Mouse (Mus musculus) liver, postnatal 0 days (tissue): ENCODE measurements around the gene Pitpnm3. TPM values are rescaled to one million over a fixed set of nuclear protein-coding genes. Genes with fewer than 3 reads are reported as not detected.

Experiments
- ATAC-seq: fragments of 200-750 bp; cut with Nextera tagmentation; 2 replicates; pipeline ENCODE4 v1.8.0; 2017; ENCODE audit warnings: mild to moderate bottlenecking, moderate library complexity
- DNase-seq: peaks from one replicate; pipeline ENCODE4 v3.0.0-alpha.2; 2016
- H3K27ac ChIP-seq: fragments of 300-500 bp; sonication (generic); 2 replicates; pipeline ENCODE4 v1.5.1; 2014; ENCODE audit warnings: antibody characterized with exemption, moderate library complexity, mild to moderate bottlenecking, low read depth
- H3K27me3 ChIP-seq: fragments of 300-500 bp; sonication (generic); 2 replicates; pipeline ENCODE4 v1.6.1; 2014; ENCODE audit warnings: low read length, control low read depth, mixed read lengths; ENCODE audit not compliant: insufficient read depth
- H3K36me3 ChIP-seq: fragments of 300-500 bp; sonication (generic); replicated peaks from 2 replicates; pipeline ENCODE4 v1.6.1; 2014; ENCODE audit warnings: mild to moderate bottlenecking, control low read depth, low read length, moderate library complexity, mixed read lengths; ENCODE audit not compliant: insufficient read depth
- H3K4me1 ChIP-seq: fragments of 300-500 bp; sonication (generic); 2 replicates; pipeline ENCODE4 v1.6.1; 2014; ENCODE audit warnings: antibody characterized with exemption, mild to moderate bottlenecking, control low read depth; ENCODE audit not compliant: insufficient read depth
- H3K4me2 ChIP-seq: fragments of 300-500 bp; sonication (generic); 2 replicates; pipeline ENCODE4 v1.6.1; 2014; ENCODE audit warnings: low read depth, mild to moderate bottlenecking, low read length, moderate library complexity, mixed read lengths
- H3K4me3 ChIP-seq: fragments of 300-500 bp; sonication (generic); 2 replicates; pipeline ENCODE4 v1.5.1; 2014; ENCODE audit warnings: low read depth, low read length
- H3K9ac ChIP-seq: fragments of 300-500 bp; sonication (generic); replicated peaks from 2 replicates; pipeline ENCODE4 v1.6.1; 2014; ENCODE audit warnings: mild to moderate bottlenecking, moderate library complexity
- H3K9me3 ChIP-seq: fragments of 300-500 bp; sonication (generic); 2 replicates; pipeline ENCODE4 v1.6.1; 2016; ENCODE audit warnings: mild to moderate bottlenecking, control low read depth, low read length, mixed read lengths
- CTCF ChIP-seq: sonication (generic); IDR thresholded peaks from 2 replicates; pipeline ENCODE4 v1.5.1; 2016; ENCODE audit warnings: antibody characterized with exemption, low read depth
- EP300 ChIP-seq: IDR thresholded peaks from 2 replicates; pipeline ENCODE4 v1.6.1; 2016; ENCODE audit warnings: antibody characterized with exemption, low read depth, mild to moderate bottlenecking
- WGBS: fragments of 180-500 bp; shearing (Covaris S2); extraction: QIAGEN DNeasy Blood & Tissue Kit; methylation state at CpG from one replicate; pipeline ENCODE4 v1.1.7; 2014; ENCODE audit not compliant: insufficient replicate concordance; 5-methylcytosine and 5-hydroxymethylcytosine counted together
- polyA plus RNA-seq: library from polyadenylated mRNA; unstranded; fragments of >200 nt; fragmentation: Nextera tagmentation; extraction: Ambion mirVana; gene quantifications from 2 replicates; pipeline ENCODE4 v1.2.1, GENCODE M21; 2015

The Pitpnm3 gene
- polyA plus RNA-seq, 1 experiment from 2014 or later: not detected

DNA sequence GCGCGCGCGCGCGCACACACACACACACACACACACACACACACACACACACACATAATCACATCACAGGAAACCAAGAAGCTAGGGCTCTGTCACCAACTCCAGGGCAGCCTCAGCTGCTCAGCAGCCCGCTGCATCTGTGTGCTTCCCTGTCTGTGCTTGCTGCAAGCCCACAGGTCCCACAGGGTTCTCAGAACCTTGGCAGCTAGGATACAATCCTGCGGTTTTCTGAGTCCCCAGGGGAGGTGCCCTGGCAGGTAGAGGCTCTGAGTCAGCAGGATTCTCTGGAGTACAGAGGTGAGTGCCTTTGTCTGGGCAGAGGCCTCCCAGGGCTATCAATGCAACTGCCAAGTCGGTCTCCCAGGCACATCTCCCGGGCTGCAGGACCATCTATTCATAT is 7.3 kb upstream of the Pitpnm3 start:
- H3K9ac ChIP-seq: no peak overlapping the region
- 38% methylated on average over 4 of the region's 10 CpGs for WGBS
- no peak for DNase-seq
- H3K9me3 ChIP-seq: no peaks in the 10 kb centered on the region
- no peak for ATAC-seq
- no peak overlapping the region for H3K27ac ChIP-seq
- TF ChIP-seq EP300: no peak
- peaks cover 6% of the 10 kb centered on the region; the same call in 1 of the 2 replicates for H3K4me1 ChIP-seq
- no peak overlapping the region for H3K4me3 ChIP-seq
- no peaks in the 10 kb centered on the region for H3K27me3 ChIP-seq
- H3K36me3 ChIP-seq: no peaks in the 10 kb centered on the region
- no peak overlapping the region for H3K4me2 ChIP-seq

DNA sequence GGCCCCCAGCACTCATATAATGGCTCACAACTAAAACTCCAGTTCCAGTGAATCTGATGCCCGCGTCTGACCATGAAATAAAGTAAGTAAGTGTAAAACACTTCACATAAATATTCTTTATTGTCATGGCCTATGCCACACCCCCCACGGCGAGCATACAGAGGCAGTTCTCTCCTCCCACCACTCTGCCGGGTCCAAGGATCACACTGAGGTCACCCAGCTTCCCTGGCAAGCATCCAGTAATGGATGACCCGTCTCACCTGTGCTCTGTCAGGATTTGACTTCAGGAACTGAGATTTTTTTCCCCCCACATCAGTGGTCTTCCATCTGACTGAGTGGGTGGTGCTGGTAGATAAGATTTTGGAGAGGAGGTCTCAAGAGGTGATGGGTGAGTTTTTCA is 4.6 kb upstream of the Pitpnm3 start:
- WGBS: 59% methylated on average over 6 of the region's 6 CpGs
- peak; percentile 75 for DNase-seq
- Histone ChIP-seq H3K4me3 (no peak overlapping the region), H3K27me3 (peaks cover 20% of the 10 kb centered on the region), H3K4me2 (no peak overlapping the region), H3K9me3 (no peaks in the 10 kb centered on the region), H3K27ac (no peak overlapping the region), H3K4me1 (peaks cover 6% of the 10 kb centered on the region; the same call in 1 of the 2 replicates), H3K36me3 (no peaks in the 10 kb centered on the region), H3K9ac (no peak overlapping the region)
- peak; percentile 74 for ATAC-seq
- TF ChIP-seq EP300 (no peak), CTCF (no peak)

DNA sequence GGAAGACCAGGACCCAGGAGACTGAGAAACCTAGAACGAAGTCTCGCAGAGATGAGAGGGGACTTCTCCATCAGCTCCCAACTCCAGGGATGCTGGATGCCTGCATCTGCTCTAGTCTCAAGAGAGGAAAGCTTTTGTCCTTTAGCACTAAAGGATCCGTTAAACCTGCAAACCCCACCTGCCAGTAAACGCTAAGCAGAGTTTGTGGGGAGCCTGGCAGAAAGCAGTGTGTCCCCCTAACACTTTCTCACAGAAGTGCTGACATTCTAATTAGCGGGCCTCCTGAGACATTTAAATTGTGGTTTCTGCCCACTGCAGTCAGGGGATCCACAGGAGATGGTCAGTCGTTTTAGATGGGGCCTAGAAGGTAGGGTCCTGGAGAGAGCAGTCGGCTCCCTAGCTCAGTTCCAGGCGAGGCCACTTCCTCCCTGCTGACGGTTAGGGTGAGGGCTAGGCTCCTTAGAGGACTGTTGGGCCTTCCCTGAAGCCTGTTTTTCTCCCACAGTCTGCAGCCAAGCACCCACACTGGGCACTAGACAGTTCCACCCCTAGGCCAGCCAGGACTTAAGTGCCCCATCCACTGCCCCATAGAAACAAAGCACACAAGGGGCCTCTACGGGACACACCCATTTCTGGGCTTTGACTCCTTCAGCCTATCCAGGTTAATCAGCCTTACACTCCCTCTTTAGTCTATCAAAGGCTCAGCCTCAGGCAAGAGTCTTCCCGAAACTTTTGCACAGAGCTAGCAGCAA is 829 bp upstream of the Pitpnm3 start:
- Histone ChIP-seq H3K4me3 (peak overlapping the region; percentile 44; the same call in 1 of the 2 replicates), H3K4me1 (peaks cover 6% of the 10 kb centered on the region; the same call in 1 of the 2 replicates), H3K4me2 (0 out of 2 replicates have a peak overlapping the region, but pooled peaks have one; percentile 81), H3K36me3 (no peaks in the 10 kb centered on the region), H3K27ac (no peak overlapping the region), H3K9me3 (no peaks in the 10 kb centered on the region), H3K9ac (no peak overlapping the region), H3K27me3 (peaks cover 49% of the 10 kb centered on the region)
- ATAC-seq: no peak
- TF ChIP-seq CTCF: no peak
- 36% methylated on average over 11 of the region's 11 CpGs for WGBS
- no peak for DNase-seq

DNA sequence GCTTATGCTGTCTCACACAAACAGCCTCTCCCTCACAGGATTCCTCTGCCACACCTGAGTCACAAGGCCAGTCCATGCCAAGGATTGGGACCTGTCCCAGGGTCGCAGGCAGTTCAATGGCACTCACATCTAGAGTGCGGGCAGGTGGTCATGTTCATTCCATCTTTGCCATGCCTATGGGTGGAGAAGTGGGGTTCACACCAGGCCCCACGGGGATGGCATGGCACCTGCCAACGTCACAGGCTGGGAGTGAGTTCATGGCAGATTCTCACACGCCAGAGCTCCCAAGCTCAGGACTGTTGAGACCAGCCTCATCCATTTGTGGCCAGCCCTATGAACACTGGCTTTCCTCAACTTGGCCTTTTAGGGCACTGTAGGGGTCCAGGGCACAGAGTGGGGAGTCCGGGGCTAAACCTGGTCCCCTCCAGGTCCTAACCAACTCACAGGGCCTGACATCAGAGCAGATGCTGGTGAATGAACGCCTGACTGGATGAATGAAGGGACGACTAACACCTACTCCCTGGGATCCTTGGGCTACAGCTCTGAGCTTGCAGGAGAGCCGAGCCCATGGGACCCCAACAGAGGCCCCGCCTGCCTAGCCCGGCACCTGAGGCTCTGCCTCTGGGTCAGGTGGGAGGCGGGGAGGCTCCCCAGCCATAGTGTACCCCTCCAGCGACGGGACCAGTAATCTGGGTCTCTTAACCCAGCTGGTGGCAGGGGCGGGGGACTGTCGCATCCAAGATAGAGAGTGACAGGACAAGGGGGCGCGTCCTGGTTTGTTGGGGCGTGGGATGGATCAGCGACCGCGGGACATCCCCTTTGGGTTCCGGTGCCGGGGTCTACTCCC is 819 bp downstream of the Pitpnm3 start:
- DNase-seq (no peak), ATAC-seq (no peak)
- Histone ChIP-seq H3K4me1 (no peaks in the 10 kb centered on the region), H3K27me3 (peaks cover 51% of the 10 kb centered on the region), H3K9me3 (no peaks in the 10 kb centered on the region), H3K27ac (no peak overlapping the region), H3K4me2 (peak overlapping the region; percentile 81), H3K4me3 (peak overlapping the region; percentile 44), H3K36me3 (no peaks in the 10 kb centered on the region), H3K9ac (no peak overlapping the region)
- 15% methylated on average over 24 of the region's 24 CpGs for WGBS
- TF ChIP-seq EP300: no peak
- no peak for TF ChIP-seq CTCF

DNA sequence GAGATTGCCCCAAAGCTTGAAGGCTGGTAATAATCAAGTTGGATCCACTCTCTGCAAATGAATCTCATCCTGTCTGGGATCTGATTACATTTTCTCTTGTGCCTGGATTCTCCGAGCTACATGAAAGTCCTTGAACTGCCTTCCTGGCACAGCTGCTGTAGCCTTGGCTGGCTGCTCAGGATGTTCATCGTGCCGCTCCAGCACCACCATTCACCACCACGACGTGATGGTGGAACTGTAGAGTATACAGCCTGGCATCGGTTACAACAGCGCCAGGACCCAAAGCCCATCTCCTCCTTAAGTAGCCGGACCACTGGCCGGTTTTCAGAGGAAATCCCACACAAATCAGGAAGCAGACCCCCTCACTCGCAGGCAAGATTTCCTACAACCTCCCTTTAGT is 2.5 kb downstream of the Pitpnm3 start:
- 62% methylated on average over 10 of the region's 10 CpGs for WGBS
- no peaks in the 10 kb centered on the region for H3K4me1 ChIP-seq
- H3K9me3 ChIP-seq: no peaks in the 10 kb centered on the region
- no peak for TF ChIP-seq CTCF
- no peak for TF ChIP-seq EP300
- H3K27ac ChIP-seq: no peak overlapping the region
- H3K4me2 ChIP-seq: no peak overlapping the region
- no peak for ATAC-seq
- peaks cover 51% of the 10 kb centered on the region for H3K27me3 ChIP-seq
- no peaks in the 10 kb centered on the region for H3K36me3 ChIP-seq
- no peak overlapping the region for H3K4me3 ChIP-seq
- H3K9ac ChIP-seq: no peak overlapping the region
- DNase-seq: no peak

DNA sequence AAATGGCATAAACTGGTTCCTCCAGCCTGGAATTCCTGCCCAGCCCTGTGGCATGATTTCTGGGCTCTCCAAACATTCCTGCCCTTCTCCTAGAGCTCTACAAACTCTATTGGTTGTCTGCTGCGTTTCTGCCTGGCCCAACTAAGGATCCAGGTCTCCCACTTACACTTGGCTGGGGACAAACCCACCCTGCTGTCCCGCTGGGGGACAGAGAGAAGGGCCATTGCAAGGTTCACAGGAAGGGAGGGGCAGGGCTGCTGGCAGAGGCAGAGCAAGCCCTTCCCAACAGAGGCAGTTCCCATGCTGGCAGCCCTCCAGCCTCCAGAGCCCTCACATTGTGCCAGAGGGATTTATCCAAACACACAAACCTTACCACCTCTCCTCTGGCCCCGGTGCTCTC is 3.3 kb downstream of the Pitpnm3 start:
- WGBS: 26% methylated on average over 3 of the region's 3 CpGs
- Histone ChIP-seq H3K9me3 (no peaks in the 10 kb centered on the region), H3K4me1 (no peaks in the 10 kb centered on the region), H3K9ac (no peak overlapping the region), H3K4me2 (no peak overlapping the region), H3K27ac (no peak overlapping the region), H3K27me3 (peaks cover 50% of the 10 kb centered on the region), H3K4me3 (no peak overlapping the region), H3K36me3 (no peaks in the 10 kb centered on the region)
- DNase-seq: peak; percentile 47
- no peak for TF ChIP-seq CTCF
- no peak for TF ChIP-seq EP300
- ATAC-seq: no peak
